In genomic region chr1:54923366-54924308, GRCm38 (mm10) we compare ENCODE assay signal across 9 mouse cellular contexts. TPM values are rescaled to one million over a fixed set of nuclear protein-coding genes. Genes with fewer than 3 reads are reported as not detected.
DNase-seq lines count a peak whose midpoint lies in the region; ATAC-seq lines count a peak whose summit lies in the region.
"Had no signal": no experiment of that assay in that cellular context is flagged by ENCODE, and none has a peak within 500 bp of the region (broad histone marks: within the 10 kb centered on the region; RNA-seq: fewer than 3 reads in every experiment).

No protein-coding gene starts in this region.

- WGBS in hindbrain, embryonic 13.5 days, result 88% methylated on average over 6 of the region's 6 CpGs
- WGBS in hindbrain, embryonic 12.5 days, result 85% methylated on average over 6 of the region's 6 CpGs
- 87% methylated on average over 6 of the region's 6 CpGs for WGBS in embryonic facial prominence, embryonic 14.5 days
- 84% methylated on average over 6 of the region's 6 CpGs for WGBS in midbrain, embryonic 15.5 days

- no peaks in the 10 kb centered on the region for H3K36me3 ChIP-seq in hindbrain, embryonic 13.5 days
- H3K36me3 ChIP-seq in hindbrain, embryonic 12.5 days, result no peaks in the 10 kb centered on the region
- H3K36me3 ChIP-seq in embryonic facial prominence, embryonic 14.5 days (ENCODE audit: control insufficient read depth, insufficient read depth, low read length), result no peaks in the 10 kb centered on the region
- H3K36me3 ChIP-seq in midbrain, embryonic 15.5 days (replicated peaks), result no peaks in the 10 kb centered on the region

- peaks cover 28% of the 10 kb centered on the region for H3K4me1 ChIP-seq in hindbrain, embryonic 13.5 days (replicated peaks)
- H3K4me1 ChIP-seq in hindbrain, embryonic 12.5 days, result peaks cover 15% of the 10 kb centered on the region; the same call in 1 of the 2 replicates
- H3K4me1 ChIP-seq in embryonic facial prominence, embryonic 14.5 days (ENCODE audit: control insufficient read depth, insufficient read depth, low read length), result peaks cover 19% of the 10 kb centered on the region
- peaks cover 26% of the 10 kb centered on the region for H3K4me1 ChIP-seq in midbrain, embryonic 15.5 days

- H3K4me3 ChIP-seq in hindbrain, embryonic 13.5 days, result no peak overlapping the region
- no peak overlapping the region for H3K4me3 ChIP-seq in hindbrain, embryonic 12.5 days
- H3K4me3 ChIP-seq in embryonic facial prominence, embryonic 14.5 days (ENCODE audit: low read depth, low read length), result peak overlapping the region; percentile 87
- H3K4me3 ChIP-seq in midbrain, embryonic 15.5 days, result peak overlapping the region; percentile 65; the same call in 1 of the 2 replicates

- peak; percentile 80 for DNase-seq in CD4-positive helper T cell, adult 2 months (ENCODE audit: low read depth, low spot score)
- no peak for DNase-seq in embryonic facial prominence, embryonic 14.5 days (ENCODE audit: low spot score)
- DNase-seq in adrenal gland, postnatal 10 days, result no peak
- DNase-seq in adrenal gland, adult (ENCODE audit: inconsistent age in 2 of 2, low spot score in 1 of 2), result no peak
- DNase-seq in cerebellum, adult 8-10 months, result no peak

- H3K9me3 ChIP-seq in hindbrain, embryonic 13.5 days, result no peaks in the 10 kb centered on the region
- H3K9me3 ChIP-seq in hindbrain, embryonic 12.5 days (replicated peaks), result no peaks in the 10 kb centered on the region
- H3K9me3 ChIP-seq in embryonic facial prominence, embryonic 14.5 days (ENCODE audit: control insufficient read depth, low read length), result no peaks in the 10 kb centered on the region
- H3K9me3 ChIP-seq in midbrain, embryonic 15.5 days, result no peaks in the 10 kb centered on the region

- H3K27ac ChIP-seq in hindbrain, embryonic 13.5 days, result no peak overlapping the region
- no peak overlapping the region for H3K27ac ChIP-seq in hindbrain, embryonic 12.5 days
- H3K27ac ChIP-seq in embryonic facial prominence, embryonic 14.5 days (replicated peaks; ENCODE audit: low read depth, low read length), result no peak overlapping the region
- no peak overlapping the region for H3K27ac ChIP-seq in midbrain, embryonic 15.5 days
- H3K27ac ChIP-seq: kidney, postnatal 0 days had no signal

- no peak overlapping the region for H3K9ac ChIP-seq in hindbrain, embryonic 13.5 days
- no peak overlapping the region for H3K9ac ChIP-seq in hindbrain, embryonic 12.5 days
- H3K9ac ChIP-seq in embryonic facial prominence, embryonic 14.5 days (ENCODE audit: low read depth, low read length), result peak overlapping the region; percentile 87; the same call in 1 of the 2 replicates
- H3K9ac ChIP-seq in midbrain, embryonic 15.5 days, result no peak overlapping the region

- H3K4me2 ChIP-seq in hindbrain, embryonic 13.5 days, result peak overlapping the region; percentile 72; the same call in 1 of the 2 replicates
- no peak overlapping the region for H3K4me2 ChIP-seq in hindbrain, embryonic 12.5 days (replicated peaks)
- H3K4me2 ChIP-seq in embryonic facial prominence, embryonic 14.5 days (ENCODE audit: low read depth, low read length), result peak overlapping the region; percentile 63
- peak overlapping the region; percentile 72; the same call in 1 of the 2 replicates for H3K4me2 ChIP-seq in midbrain, embryonic 15.5 days

- H3K27me3 ChIP-seq in hindbrain, embryonic 13.5 days, result no peaks in the 10 kb centered on the region
- no peaks in the 10 kb centered on the region for H3K27me3 ChIP-seq in hindbrain, embryonic 12.5 days
- H3K27me3 ChIP-seq in embryonic facial prominence, embryonic 14.5 days (replicated peaks; ENCODE audit: control insufficient read depth, insufficient read depth, low read length), result no peaks in the 10 kb centered on the region
- no peaks in the 10 kb centered on the region for H3K27me3 ChIP-seq in midbrain, embryonic 15.5 days (replicated peaks)

- ATAC-seq in hindbrain, embryonic 13.5 days (ENCODE audit: low FRiP score), result no peak
- no peak for ATAC-seq in hindbrain, embryonic 12.5 days (ENCODE audit: low FRiP score)
- no peak for ATAC-seq in embryonic facial prominence, embryonic 14.5 days (ENCODE audit: low read depth)
- ATAC-seq in midbrain, embryonic 15.5 days (replicated peaks), result no peak

RNA-seq across cellular contexts. Expression of gene Ankrd44, which starts 2.5 kb away (rescaled TPM):
- 20.9 and 21.1 TPM in 2 replicates for polyA plus RNA-seq in hindbrain, embryonic 13.5 days (2015; fragmentation: Nextera tagmentation; extraction: Ambion mirVana)
- 20.9 and 23.4 TPM in 2 replicates for polyA plus RNA-seq in hindbrain, embryonic 12.5 days (2016; fragmentation: Nextera tagmentation; extraction: Ambion mirVana)
- 24.8 and 28.9 TPM in 2 replicates for polyA plus RNA-seq in embryonic facial prominence, embryonic 14.5 days (2014; fragmentation: Nextera tagmentation; extraction: Ambion mirVana)
- 29.6 and 32.3 TPM in 2 replicates for polyA plus RNA-seq in midbrain, embryonic 15.5 days (2015; fragmentation: Nextera tagmentation; extraction: Ambion mirVana)
- 10 to 100 TPM; 25.7 to 32.1 TPM for total RNA-seq in adrenal gland, postnatal 10 days (2021)

Comparison
In these comparisons a context has a peak if more than half of its experiments do, and no peak if none do; other contexts are left out.
1. H3K4me3 ChIP-seq: peak in embryonic facial prominence, embryonic 14.5 days (single experiment) and midbrain, embryonic 15.5 days (single experiment); none in hindbrain, embryonic 13.5 days (single experiment) and hindbrain, embryonic 12.5 days (single experiment).